ENCODE assay signal across 11 mouse cellular contexts in genomic region chr2:91926949-91927348, GRCm38 (mm10). TPM values are rescaled to one million over a fixed set of nuclear protein-coding genes. Genes with fewer than 3 reads are reported as not detected.
A peak's percentile ranks its signal among the peaks of the same experiment; 100 is the strongest.
DNase-seq lines count a peak whose midpoint lies in the region; ATAC-seq and TF ChIP-seq lines count a peak whose summit lies in the region.
"Had no signal": no experiment of that assay in that cellular context is flagged by ENCODE, and none has a peak within 500 bp of the region (broad histone marks: within the 10 kb centered on the region; RNA-seq: fewer than 3 reads in every experiment).

Gene Chrm4 (plus strand): TSS chr2:91927249.

- no peak for ATAC-seq in lung, embryonic 16.5 days (ENCODE audit: low read depth)
- ATAC-seq in hindbrain, postnatal 0 days = no peak
- no peak for ATAC-seq in liver, embryonic 13.5 days (ENCODE audit: low read depth)

- H3K4me2 ChIP-seq in lung, embryonic 16.5 days (ENCODE audit: low read depth, low read length) = peak within 1 kb of the TSS; percentile 31; the same call in 1 of the 2 replicates
- 0 out of 2 replicates have a peak within 1 kb of the TSS, but pooled peaks have one; percentile 6 for H3K4me2 ChIP-seq in hindbrain, postnatal 0 days (ENCODE audit: low read depth, low read length)
- H3K4me2 ChIP-seq in liver, embryonic 13.5 days = peak within 1 kb of the TSS; percentile 51

- no peak for TF ChIP-seq CTCF in lung, adult 2 months (IDR thresholded peaks at IDR 0.05; ENCODE audit: insufficient read depth, low read length)
- TF ChIP-seq CTCF in hindbrain, postnatal 0 days (IDR thresholded peaks at IDR 0.05; ENCODE audit: low read depth) = no peak

- TF ChIP-seq POLR2A in lung, adult 2 months (IDR thresholded peaks at IDR 0.05; ENCODE audit: borderline replicate concordance, extremely low read depth, low read depth, low read length) = no peak

- no peak within 1 kb of the TSS for H3K4me3 ChIP-seq in lung, embryonic 16.5 days (ENCODE audit: low read length)
- H3K4me3 ChIP-seq in lung, adult 2 months (replicated peaks; ENCODE audit: extremely low read depth, low read depth, low read length) = no peak within 1 kb of the TSS
- H3K4me3 ChIP-seq in hindbrain, postnatal 0 days (ENCODE audit: low read length) = no peak within 1 kb of the TSS
- H3K4me3 ChIP-seq in liver, embryonic 13.5 days (replicated peaks) = no peak within 1 kb of the TSS

- DNase-seq in heart, adult 11 months = peak; percentile 88
- no peak for DNase-seq in heart, postnatal 10 days
- DNase-seq in lung, adult 2 months = no peak
- DNase-seq in hindbrain, postnatal 0 days (ENCODE audit: low spot score) = no peak
- no peak for DNase-seq in liver, embryonic 13.5 days
- DNase-seq in B cell, adult 2 months = no peak
- DNase-seq in urinary bladder, adult 18-20 months (ENCODE audit: low spot score in 2 of 2) = no peak
- DNase-seq: kidney, postnatal 4 days; thymus, postnatal 14 days had no signal

- intact Hi-C loops in heart, postnatal 10 days (cut with DNase I) = loop anchor here (5.0 kb wide), 1 partner anchor 130 kb away; no protein-coding TSS in a partner anchor

- H3K27me3 ChIP-seq in lung, embryonic 16.5 days (ENCODE audit: control insufficient read depth, insufficient read depth, low read depth, low read length) = peaks cover 24% of the 10 kb centered on the region
- peaks cover 13% of the 10 kb centered on the region; the same call in 1 of the 2 replicates for H3K27me3 ChIP-seq in hindbrain, postnatal 0 days (ENCODE audit: insufficient read depth, low read length)
- peaks cover 80% of the 10 kb centered on the region for H3K27me3 ChIP-seq in liver, embryonic 13.5 days

- 83% methylated on average over 3 of the region's 3 CpGs for WGBS in lung, embryonic 16.5 days
- 75% methylated on average over 3 of the region's 3 CpGs for WGBS in lung, adult 2 months
- 94% methylated on average over 3 of the region's 3 CpGs for WGBS in hindbrain, postnatal 0 days
- 64% methylated on average over 3 of the region's 3 CpGs for WGBS in liver, embryonic 13.5 days (ENCODE audit: insufficient replicate concordance)

- no peak within 1 kb of the TSS for H3K27ac ChIP-seq in lung, embryonic 16.5 days (ENCODE audit: low read length)
- no peak within 1 kb of the TSS for H3K27ac ChIP-seq in hindbrain, postnatal 0 days
- no peak within 1 kb of the TSS for H3K27ac ChIP-seq in liver, embryonic 13.5 days

- H3K9me3 ChIP-seq in lung, embryonic 16.5 days (ENCODE audit: control insufficient read depth, low read length) = no peaks in the 10 kb centered on the region
- H3K9me3 ChIP-seq in hindbrain, postnatal 0 days (ENCODE audit: low read length) = no peaks in the 10 kb centered on the region
- H3K9me3 ChIP-seq in liver, embryonic 13.5 days (replicated peaks) = no peaks in the 10 kb centered on the region

- H3K36me3 ChIP-seq in lung, embryonic 16.5 days (ENCODE audit: control insufficient read depth, insufficient read depth, low read length) = no peaks in the 10 kb centered on the region
- H3K36me3 ChIP-seq in hindbrain, postnatal 0 days (ENCODE audit: insufficient read depth, low read length) = no peaks in the 10 kb centered on the region
- no peaks in the 10 kb centered on the region for H3K36me3 ChIP-seq in liver, embryonic 13.5 days

- H3K4me1 ChIP-seq in lung, embryonic 16.5 days (replicated peaks; ENCODE audit: control insufficient read depth, insufficient read depth, low read length) = peaks cover 26% of the 10 kb centered on the region
- peaks cover 21% of the 10 kb centered on the region for H3K4me1 ChIP-seq in lung, adult 2 months (ENCODE audit: control insufficient read depth, insufficient read depth, low read length)
- peaks cover 7% of the 10 kb centered on the region; the same call in 1 of the 2 replicates for H3K4me1 ChIP-seq in hindbrain, postnatal 0 days (ENCODE audit: insufficient read depth, low read length)
- peaks cover 59% of the 10 kb centered on the region for H3K4me1 ChIP-seq in liver, embryonic 13.5 days (replicated peaks)

- no peak within 1 kb of the TSS for H3K9ac ChIP-seq in lung, embryonic 16.5 days (ENCODE audit: low read length)
- no peak within 1 kb of the TSS for H3K9ac ChIP-seq in hindbrain, postnatal 0 days (replicated peaks; ENCODE audit: low read length)
- no peak within 1 kb of the TSS for H3K9ac ChIP-seq in liver, embryonic 13.5 days

RNA-seq across cellular contexts. Expression of gene Chrm4, which starts in this region (rescaled TPM):
- under 1 TPM in 1 of 2 experiments, not detected in 1; 0.17 TPM for total RNA-seq in heart, postnatal 10 days (2021)
- polyA plus RNA-seq in lung, embryonic 16.5 days (2015; fragmentation: Nextera tagmentation; extraction: Ambion mirVana) = 0.10 TPM in 1 of 2 replicates, not detected in the other
- polyA plus RNA-seq in lung, adult 2 months (2012; rRNA removed) = 0.10 and 0.13 TPM in 2 replicates
- total RNA-seq in hindbrain, postnatal 0 days (2014; rRNA removed) = 3.3 and 4.4 TPM in 2 replicates
- 0.75 and 0.93 TPM in 2 replicates for polyA plus RNA-seq in hindbrain, postnatal 0 days (2015; fragmentation: Nextera tagmentation; extraction: Ambion mirVana)
- 0.07 and 0.09 TPM in 2 replicates for polyA plus RNA-seq in liver, embryonic 13.5 days (2015; fragmentation: Nextera tagmentation; extraction: Ambion mirVana)
- total RNA-seq: neutrophil, adult 5-6 weeks had no signal
